Mouse (Mus musculus): ENCODE data around the gene Pklr.
"Not testable (repeated sequence)": the region's sequence is repeated elsewhere in the genome, so short reads cannot be mapped to it uniquely, and the experiment has no call there.

Pklr gene

DNA sequence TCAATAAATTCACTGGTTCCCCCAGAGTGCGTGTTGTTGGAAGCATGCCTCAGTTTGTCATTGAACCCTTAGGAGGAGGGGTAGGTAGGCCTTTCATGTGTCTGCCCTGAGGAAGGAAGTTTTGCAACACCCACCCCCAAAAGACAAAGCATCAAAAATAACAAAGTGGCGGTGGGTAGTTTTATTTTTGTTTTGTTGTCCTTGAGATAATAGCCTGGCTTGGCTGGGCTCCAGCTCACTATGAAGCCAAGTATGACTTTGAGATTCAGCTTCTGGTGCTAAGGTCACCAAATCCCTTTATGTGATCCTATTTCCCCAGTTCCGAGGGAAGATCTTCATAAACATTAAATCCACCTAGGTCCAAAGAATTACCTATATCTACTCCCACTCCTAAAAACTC, 11.7 kb upstream of the Pklr start:
- no peak for DNase-seq (ENCODE audit: low spot score)

- DNase-seq (ENCODE audit: low spot score): no peak
These were observed 10.0 kb upstream of the Pklr start for GRCm38 (mm10) chr3:89125981-89126380.

- DNase-seq (ENCODE audit: low spot score): no peak
These were observed 6.0 kb upstream of the Pklr start for GRCm38 (mm10) chr3:89129908-89130307.

GRCm38 (mm10) chr3:89131816-89132215, 4.1 kb upstream of the Pklr start:
- DNase-seq (ENCODE audit: low spot score): no peak

GRCm38 (mm10) chr3:89132285-89133062, 3.5 kb upstream of the Pklr start:
- DNase-seq (ENCODE audit: low spot score): peak; percentile 69

DNA sequence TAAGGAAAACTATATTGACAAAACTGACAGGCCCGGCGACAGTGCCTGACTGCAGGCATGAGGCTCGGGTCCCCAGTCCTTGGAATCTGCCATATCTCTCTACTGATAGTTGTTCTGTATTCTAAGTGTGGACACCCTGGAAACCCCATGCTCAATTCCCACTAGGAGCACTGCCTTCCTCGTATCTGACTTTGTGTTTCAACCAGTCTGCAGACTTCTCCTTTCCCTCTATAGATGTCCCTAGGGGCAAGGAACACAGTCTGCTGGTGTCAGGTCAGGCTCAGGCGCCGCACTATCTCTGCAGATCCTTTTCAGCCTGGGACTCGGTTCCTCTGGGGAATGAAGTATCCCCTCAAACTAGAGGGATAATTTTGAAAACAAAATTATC, 2.9 kb upstream of the Pklr start:
- DNase-seq (ENCODE audit: low spot score): no peak

DNA sequence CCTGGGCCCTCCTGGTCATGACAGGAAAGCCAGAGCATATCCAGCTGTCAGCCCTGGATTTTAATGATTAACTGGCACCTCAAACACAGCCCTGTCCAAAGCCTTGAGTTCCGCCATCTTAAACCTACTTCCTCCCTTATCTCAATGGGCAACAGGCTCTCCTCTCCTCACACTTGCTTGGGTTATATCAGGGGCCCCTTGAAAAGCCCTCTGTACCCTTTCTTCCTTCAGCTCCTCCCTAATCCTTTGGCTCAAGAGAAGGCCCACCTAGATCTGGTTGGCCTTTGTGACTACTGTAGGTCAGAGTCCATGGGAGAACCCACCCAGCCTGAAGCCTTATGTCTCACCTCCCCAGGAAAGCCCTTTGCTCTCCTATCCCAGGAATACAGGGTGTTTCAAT, 2.2 kb upstream of the Pklr start:
- DNase-seq (ENCODE audit: low spot score): peak; percentile 72

GRCm38 (mm10) chr3:89136365-89136764, 423 bp downstream of the Pklr start:
- DNase-seq (ENCODE audit: low spot score): peak; percentile 90

DNA sequence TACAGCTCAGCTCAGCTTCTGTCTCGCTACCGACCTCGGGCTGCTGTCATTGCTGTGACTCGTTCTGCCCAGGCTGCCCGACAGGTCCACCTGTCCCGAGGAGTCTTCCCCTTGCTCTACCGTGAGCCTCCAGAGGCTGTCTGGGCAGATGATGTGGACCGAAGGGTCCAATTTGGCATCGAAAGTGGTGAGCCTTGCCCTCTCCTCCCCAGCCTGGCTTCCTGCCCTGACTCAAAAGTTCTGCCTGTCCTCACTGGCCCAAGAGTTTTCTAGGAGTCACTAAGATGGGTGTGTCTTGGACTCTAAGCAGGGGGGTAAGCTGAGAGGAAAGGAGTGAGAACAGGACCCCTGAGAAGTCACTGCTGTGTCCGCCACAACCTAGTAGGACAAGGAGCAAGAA, 8.9 kb downstream of the Pklr start:
- no peak for DNase-seq (ENCODE audit: low spot score)

GRCm38 (mm10) chr3:89145566-89145965, 9.6 kb downstream of the Pklr start:
- DNase-seq (ENCODE audit: low spot score): no peak

DNA sequence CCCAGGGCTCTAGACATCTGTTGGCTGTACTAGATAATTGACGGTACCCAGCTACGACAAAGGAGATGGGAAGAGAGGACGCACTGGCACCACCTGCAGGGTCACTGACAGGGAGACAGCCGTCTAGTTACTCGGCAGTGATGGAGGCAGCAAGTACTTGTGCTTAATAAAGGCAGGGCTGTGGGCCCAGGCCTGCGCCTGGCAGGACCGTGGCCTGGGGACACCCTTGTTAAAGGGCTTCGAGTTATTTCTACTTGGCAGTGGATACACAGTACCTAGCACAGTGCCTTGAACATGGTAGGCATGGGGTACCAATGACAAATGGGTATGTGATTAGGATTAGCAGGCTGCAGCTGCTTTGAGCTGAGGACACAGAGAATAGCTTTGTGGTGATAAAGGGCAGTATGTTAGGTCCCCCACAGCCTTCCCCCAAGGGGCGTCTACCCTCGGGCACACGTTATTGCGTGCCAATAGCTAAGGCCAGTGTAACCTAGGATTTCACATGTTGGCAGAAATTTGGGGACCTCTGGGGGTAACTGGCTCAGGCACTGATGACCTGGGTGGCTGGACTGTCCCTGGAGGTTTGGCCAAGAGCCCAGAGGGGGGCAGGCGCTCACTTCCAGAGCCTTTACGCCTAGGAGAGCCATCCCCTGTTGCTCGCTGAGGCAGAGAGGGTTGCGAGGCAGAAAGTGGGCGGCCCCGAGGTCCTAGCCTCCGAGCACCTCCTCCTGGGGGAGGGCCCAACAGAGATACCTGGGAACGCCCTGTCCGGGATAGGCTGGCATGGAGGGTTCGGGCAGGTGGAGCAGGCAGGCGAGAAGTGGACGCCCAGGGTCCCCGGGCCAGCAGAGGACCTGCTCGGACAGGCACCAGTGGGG, 11.4 kb downstream of the Pklr start:
- peak; percentile 80 for DNase-seq (ENCODE audit: low spot score)

- DNase-seq (ENCODE audit: low spot score): no peak
These were observed 12.0 kb downstream of the Pklr start for GRCm38 (mm10) chr3:89147979-89148311.

- no peak for DNase-seq (ENCODE audit: low spot score)
These were observed 12.6 kb downstream of the Pklr start for GRCm38 (mm10) chr3:89148567-89148966.

DNA sequence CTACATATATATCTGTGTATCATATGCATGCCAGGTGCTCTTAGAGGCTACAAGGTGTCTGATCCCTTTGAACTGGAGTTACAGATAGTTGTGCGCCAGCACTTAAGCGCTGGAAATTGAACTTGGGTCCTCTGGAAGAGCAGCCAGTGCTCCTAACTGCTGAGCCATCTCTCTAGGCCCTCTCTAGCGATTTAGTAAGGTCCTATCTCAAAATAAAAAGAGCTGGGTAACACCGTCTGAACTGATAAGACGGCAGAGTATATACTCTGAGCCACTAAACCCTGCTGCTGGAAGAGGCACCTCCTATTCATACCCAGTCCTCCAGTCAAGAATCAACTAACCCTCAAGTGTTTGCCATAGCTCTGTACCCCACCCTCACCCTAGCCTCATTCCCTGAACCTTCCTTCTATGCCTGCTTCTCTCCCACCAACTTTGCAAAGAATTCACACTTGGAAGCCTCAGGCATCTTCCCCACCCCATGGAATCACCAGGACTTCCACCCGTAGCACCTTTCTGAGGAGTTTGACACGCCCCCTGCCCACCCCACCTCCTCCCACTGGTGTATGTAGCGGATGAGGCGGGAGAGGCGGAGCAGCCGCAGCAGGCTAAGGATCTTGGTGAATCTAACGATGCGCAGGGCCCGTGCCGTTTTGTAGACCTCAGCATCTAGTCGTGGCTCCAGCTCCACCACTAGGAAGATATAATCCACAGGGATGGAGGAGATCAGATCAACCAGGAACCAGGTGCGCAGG, 16.3 kb downstream of the Pklr start:
- no peak for DNase-seq (ENCODE audit: low spot score)

DNA sequence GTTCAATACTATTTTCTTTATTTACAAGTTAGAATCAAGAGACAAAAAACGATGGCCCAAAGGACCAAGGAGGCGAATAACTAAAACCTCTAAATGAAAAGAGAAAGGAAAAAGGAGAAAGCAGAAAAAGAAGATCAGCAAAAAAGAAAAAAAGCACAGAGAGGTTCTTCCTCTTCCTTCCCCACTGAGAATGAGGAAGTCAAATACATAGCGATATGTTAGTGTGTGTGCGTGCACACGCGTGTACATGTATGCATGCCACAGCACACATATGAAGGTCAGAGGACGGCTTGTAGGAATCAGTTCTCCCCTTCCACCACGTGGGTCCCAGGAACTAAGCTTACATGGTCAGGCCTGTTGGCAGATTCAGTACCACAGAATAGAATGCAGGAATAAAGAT, 21.0 kb downstream of the Pklr start:
- no peak for DNase-seq (ENCODE audit: low spot score)

GRCm38 (mm10) chr3:89158651-89159050, 22.7 kb downstream of the Pklr start:
- no peak for DNase-seq (ENCODE audit: low spot score)

GRCm38 (mm10) chr3:89159211-89159610, 23.3 kb downstream of the Pklr start:
- peak; percentile 71 for DNase-seq (ENCODE audit: low spot score)

GRCm38 (mm10) chr3:89159616-89160344, 23.8 kb downstream of the Pklr start, which contains the start of gene Hcn3:
Gene Hcn3 (minus strand): TSS chr3:89160196.
- DNase-seq (ENCODE audit: low spot score): peak; percentile 66

DNA sequence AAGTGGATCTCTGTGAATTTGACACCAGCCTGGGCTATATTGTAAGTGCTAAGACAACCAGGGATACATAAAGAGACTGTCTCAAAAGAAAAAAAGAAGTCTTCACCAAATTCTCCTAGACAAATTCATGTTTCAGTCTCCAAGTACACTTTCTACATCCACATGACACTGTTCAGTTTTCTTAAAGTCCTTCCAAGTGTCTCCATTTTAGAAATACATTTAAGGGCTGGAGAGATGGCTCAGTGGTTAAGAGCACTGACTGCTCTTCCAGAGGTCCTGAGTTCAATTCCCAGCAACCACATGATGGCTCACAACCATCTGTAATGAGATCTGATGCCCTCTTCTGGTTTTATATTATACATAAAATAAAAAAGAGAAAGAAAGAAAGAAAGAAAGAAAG, 25.3 kb downstream of the Pklr start:
- DNase-seq (ENCODE audit: low spot score): not testable (repeated sequence)

DNA sequence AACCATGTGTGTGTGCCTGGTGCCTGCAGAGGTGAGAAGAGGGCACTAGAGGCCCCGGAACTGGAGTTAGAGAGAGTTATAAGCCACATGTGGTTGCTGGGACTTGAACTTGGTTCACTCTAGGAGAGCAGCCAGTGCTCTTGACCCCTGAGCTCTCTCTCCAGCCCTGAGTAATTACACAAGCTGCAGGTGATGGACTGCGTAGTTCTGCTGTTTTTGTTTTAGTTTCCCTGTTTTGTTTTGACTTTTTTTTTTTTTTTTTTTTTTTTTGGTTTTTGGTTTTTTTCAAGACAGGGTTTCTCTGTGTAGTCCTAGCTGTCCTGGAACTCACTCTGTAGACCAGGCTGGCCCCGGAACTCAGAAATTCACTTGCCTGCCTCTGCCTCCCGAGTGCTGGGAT, 25.8 kb downstream of the Pklr start:
- no peak for DNase-seq (ENCODE audit: low spot score)

DNA sequence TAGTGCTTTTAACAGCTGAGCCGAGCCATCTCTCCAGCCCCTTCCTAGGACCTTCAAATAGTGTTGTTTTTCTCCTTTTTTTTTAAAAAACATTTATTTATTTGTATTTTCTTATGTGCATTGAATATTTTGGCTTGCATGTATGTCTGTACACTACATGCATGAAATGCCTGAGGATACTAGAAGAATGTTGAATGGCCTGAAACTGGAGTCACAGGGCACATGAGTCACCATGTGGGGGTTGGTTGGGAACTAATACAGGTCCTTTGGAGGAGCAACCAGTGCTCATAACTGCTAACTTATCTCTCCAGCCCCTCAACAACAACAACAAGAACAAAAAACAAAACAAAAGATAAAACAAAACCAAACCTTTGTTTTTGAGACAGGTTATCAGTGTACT, 27.2 kb downstream of the Pklr start:
- no peak for DNase-seq (ENCODE audit: low spot score)
